Mouse (Mus musculus) brain, adult 2 months (tissue): ENCODE measurements around the gene Ptk7.

Experiments
- DNase-seq: peaks from one replicate; pipeline ENCODE4 v3.0.0; 2011; ENCODE audit warnings: low read depth, low spot score

Gene Ptk7

DNA sequence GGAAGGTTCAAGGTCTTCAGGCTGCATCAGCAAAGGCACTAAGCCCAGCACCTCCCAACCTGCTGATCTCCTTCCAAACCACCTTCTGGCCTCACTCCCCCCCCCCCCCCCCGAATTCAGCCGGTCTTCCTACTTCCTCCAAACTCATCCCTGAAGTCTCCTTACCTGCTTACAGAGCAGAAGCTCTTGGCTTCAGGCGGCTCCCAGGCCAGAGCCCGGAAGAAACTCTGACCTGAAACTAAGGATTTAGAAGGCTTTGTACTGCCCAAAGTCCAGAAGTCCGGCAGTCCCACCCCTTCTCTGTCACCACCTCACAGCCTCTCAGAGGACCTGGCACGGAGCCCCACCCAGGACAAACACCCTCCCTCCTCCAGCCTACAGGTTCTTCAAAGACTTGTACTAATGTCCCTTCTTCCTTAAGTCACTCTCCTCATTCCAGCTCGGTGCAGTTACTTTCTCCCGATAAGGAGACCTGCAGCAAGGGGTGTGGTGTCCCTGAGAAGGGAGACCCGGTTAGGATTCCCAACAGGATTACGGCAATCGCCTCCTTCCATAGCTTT lies 15.7 kb upstream of the Ptk7 start:
- DNase-seq = peak; percentile 37

DNA sequence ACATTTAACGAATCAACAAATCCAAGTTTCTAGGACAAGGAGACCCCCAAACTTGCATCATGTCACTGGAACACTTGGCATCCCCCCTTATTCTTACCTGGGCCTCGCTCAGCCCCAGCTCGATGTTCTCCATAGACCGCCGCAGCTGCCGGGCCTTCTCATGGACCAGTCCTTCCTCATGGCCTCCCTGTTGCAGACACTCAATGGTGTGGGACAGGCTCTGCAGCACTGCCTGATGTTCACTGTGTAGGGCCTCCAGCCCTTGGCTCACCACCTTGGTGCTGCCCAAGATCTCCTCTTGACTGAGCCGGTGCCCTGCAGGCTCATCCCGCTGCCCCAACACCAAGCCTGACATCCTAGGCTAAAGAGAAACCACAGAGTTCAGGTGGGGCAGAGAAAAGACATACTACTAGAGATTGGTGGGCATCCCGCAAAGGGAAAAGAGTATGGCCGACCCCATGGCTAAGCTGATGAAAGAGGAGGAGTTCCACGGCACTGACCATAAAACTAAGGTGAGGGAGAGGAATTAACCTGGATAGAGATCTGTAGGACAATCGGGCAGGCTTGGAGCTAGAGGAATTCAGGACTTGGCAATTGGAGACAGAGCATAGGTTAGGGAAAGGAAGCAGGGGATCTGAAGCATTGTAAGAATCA lies 15.0 kb upstream of the Ptk7 start:
- DNase-seq = no peak

DNA sequence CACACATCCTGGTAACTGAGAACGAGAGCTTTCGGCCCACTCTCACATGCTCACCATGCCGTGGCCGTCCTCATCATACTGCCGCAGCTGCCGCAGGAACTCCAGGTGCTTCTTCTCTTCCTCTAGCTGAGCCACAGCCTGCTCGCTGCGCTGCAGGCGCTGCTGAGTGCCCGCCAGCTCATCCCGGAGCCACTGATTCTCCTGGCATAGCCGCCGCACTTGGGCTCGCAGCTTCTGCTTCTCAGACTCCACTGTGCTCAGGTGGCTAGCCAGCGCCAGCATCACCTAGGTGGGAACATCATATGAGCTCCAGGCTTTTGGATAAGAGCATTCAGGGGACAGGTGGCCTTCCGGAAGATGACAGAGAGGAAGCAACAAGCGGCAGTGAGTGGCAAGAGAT lies 12.8 kb upstream of the Ptk7 start:
- DNase-seq = peak; percentile 28

DNA sequence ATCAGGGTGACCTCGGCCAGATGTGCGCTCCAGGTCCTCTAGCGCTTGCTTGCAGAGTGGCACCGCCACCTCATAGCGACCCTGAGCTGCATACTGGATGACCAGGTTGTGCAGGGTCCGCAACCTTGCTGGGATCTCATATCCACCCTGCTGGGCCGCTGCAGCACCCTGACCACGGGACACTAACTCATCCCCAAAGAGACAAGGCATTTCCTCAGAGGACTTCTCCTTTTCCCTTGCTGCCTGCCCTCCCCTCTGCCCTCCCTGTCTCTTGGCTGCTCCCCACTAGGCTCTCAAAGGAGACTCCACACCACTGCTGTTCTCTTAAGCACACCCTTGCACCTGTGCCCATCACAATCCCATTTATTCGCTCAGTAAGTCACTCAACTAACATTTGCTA lies 10.6 kb upstream of the Ptk7 start:
- DNase-seq = no peak

DNA sequence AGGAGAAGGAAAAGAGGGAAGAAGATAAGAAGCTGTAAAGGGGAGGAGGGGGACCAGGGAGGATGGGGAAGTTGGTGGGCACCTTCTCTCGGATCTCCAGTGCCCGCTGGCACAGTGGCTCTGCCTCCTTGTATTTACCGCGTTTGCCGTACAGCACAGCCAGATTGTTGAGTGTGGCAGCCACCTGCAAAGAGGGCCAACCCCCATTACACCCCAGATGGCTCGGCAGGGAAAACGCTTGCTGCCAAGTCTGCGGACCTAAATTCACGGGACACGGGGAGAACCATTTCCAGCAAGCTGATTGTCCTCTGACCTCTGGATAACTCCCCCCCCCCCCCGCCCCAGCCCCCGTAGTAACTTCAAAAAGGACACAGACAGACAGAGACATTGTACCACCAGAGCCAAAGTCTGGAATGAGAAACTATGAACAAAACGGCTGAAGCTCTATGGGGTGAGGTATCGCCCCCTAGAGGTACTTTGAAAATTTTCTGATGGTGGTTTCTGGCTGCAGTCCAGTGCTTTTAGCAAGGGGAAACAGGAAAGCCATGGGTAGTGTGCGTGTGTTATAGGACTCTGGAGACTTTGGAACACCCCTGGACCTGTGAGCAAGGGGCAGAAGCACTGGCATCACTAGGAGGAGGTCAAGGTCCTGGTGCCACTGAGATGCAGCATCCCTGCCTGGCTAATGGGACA lies 7.7 kb upstream of the Ptk7 start:
- DNase-seq = peak; percentile 87

DNA sequence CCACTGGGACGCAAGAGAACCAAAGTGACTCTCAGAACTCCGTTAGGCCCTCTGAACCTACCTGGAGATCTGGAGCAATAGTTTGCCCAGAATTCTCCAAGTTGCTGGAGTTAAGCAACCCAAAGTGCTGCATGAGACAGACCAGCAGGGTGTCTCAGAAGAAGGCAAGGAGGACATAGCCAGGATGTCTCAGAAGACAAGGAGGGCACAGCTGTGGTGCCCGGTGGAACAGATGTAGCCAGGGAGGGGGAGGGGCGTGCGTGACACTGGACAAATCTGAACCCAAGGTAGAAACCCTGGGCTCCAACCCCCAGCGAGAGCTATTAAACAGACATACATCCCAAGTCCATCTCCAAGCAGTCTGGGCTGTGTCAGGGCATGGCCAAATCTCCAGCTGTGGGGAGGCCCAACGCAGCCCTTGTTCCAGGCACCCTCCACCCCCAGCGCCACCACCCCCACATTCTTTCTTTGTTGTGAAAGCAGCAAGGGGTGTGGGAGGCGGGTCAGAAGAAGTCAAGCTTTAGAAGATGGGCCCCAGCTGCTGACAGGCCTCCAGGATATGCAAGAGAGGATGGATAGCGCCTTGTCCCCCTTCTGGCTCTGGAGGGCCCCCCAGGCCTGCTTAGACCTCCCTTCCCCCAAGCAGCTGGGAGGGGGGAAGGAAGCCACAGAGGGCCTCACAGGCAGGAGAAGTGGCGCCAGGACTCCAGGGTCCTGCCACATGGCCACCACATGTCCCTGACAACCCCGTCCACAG lies 559 bp upstream of the Ptk7 start:
- DNase-seq = no peak

DNA sequence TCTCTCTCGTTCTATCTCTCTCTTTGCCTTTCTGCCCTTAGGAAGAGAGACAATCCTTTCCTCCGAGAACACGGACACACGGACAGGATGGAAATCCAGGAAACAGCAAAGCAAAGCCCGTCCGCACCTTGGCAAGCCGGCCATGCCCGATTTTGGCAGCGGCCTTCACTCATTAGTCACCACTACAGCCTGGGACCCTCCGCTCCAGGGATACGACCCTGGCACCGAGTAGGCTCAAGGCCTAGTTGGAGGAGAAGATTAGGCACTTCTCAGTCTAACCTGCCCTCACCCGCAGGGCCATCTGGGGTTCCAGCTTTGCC lies 873 bp downstream of the Ptk7 start:
- no peak for DNase-seq

DNA sequence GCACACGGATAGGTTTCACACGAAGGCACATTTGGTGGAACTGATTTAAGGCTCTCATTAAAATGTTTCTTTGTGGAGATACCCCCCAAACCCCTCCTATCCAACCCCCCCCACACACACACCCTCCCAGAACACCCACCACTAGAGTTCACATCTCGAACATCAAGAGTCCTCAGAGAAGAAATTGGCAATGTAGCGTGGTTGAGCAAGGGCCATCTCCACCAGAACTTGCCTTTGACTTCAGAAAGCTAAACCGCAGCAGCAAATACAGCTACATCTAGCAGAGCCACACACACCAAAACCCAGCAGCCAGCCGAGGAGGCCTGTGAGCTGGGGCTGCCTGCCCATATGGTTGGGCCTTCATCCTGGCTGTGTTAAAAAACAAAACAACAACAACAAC lies 1.9 kb downstream of the Ptk7 start:
- no peak for DNase-seq

DNA sequence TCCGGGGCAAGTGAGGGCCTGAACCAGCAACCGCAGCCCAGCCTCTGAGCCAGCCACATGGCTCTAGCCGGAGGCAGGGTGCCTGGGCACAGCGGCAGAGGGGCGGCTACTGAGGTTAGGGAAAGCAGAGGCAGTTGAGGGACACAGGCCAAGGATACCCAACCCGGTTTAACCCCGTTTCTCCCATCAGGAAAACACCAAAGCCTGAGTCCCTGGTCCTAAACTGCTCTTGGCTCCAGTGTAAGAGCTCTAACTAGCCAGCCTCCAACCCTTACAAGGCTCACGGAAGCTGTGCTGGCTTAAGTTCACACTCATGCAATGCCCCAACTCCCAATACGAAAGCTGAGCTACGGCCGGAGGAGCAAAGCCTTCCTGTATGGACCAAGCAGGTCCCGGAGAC lies 4.7 kb downstream of the Ptk7 start:
- no peak for DNase-seq

DNA sequence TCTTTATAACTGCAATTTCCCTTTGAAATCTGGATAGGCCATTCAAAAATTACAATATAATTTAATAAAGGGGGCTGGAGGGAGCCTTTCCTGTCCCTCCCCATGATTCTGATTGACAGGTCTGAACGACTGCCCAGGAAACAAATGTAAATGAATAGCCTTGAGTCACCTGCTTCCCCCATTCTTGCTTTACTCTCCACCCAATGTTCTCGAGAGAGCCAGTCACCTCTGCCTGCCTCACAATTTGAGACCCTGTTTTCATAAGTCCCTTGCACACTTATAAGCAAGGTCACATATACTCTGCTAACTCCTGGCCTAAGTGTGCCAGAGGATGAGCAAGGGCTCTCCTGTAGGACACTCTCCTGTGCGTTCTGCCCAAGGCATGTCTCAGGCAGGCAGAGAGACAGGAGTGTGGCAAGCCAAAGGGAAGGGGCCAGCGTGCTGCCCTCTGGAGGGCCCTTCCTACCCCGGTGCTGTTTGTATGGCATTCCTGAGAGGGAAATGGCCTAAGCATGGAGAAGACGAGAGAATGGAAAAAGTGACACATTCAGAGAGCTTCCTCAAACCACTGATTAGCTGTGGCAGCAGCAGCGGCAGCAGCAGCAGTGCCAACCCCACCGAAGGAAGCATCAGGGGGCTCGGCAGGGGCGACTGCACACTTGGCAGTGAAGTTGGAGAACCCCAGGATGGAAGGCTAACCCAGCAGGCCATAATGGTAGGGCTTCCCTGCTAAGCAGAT lies 5.3 kb downstream of the Ptk7 start:
- no peak for DNase-seq

DNA sequence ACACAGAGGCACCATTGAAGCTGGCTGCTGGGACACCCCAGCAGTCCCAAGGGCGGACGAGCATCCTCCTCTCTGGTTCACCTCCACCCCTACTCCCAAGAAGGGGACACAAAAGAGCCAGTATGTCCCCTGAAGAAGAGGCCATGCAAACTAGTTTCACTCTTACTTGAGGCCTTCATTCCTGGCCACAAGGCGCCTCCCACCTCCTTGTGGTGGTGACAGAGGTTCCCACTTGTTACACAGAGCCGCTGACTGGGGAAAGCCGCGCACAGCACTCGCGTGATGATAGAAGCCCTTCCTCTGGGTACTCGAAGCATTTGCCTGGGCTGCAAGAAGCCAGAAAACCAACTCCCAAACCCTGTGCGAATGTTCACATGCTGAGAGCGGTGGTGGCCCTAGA lies 7.0 kb downstream of the Ptk7 start:
- no peak for DNase-seq

DNA sequence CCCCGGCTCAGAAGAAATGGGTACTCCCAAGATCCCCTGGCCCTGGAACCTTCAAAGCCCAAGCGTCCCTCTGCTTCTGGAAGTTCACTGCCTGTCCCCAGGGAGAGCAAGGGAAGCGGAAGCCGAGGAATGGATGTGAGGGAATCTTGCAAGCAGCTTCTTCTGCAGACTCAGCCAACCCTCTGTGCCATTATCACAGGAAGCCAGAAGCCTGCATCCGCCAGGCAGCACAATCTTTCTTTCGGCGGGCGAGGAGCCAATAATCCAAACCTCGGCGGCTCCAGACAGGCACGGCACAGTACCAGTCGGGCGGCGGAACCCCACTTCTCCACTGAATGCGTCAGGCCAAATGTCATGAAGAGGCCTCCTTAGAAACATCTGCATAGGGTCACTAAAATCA lies 8.0 kb downstream of the Ptk7 start:
- peak; percentile 81 for DNase-seq

DNA sequence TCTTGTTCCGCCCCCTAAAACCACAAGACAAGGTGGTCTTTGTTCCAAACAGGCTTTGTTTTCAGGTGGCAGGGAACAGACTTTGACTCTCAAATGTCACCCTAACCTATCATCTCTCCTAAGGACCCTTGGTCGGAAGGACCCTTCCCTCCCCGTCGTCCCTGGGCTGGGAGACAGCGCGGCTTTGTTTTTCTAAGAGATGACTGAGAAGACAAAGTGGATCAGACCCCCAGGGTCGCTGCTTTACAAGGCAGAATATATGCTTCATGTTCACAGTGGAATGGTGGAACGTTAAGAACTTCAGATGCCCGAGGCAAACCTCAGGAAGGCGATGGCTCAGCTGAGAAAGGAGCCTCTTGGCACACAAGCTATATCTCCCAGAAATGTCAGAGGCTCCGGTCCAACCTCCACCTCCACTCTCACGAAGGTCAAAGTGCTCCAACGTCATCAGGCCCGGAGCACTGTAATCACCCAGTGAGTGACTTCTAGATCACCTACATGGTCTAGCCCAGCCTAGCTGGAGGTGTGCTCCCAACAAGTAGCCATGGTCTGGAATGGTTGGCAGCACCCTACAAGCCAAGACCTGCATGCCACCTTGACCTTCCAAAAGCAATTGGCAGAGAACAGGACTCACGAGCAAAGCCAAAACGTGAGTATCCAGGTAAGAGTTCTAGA lies 9.5 kb downstream of the Ptk7 start:
- DNase-seq = no peak

DNA sequence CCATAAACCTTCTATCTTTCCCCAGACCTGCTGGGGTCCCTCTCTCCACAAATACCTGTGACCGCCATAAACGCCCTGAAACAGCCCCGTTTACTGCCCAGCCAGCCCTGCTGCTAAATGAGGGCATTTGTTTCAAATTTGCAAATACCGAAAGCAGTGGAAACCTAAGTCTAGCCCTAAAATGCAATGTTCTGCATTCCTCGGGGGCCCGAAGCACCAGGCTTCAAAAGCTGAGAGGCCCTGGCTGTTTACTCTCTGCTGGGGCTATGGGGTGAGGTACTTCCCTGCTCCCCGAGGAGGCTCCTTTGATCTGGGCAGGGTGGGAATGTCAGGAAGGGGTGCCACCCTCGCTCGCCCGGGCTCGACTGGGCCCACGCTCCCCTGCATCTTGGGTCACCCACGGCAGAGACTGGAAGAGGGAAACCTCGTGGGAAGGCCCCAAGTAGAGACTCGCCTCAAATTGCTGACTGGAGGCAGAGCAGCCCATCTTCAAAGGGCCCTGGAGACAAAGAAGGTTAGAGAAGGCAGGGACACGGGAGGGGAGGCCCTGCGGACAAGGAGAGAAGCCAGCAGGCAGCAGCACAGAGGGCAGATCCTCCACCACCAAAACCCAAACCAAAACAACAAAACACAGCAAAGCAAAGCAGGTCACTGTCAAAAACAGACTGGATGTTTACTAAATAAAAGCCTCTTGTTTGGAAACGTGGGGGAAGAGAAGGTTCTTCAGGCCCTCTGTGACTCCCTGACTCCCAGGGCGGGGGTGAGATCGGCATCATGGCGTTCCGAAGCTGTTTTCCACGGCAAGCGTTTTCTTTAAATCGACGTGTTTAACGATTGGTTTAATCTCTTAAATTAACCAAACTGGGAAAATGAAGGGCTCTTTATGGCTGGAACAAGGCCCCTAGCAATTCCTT lies 10.3 kb downstream of the Ptk7 start:
- no peak for DNase-seq

DNA sequence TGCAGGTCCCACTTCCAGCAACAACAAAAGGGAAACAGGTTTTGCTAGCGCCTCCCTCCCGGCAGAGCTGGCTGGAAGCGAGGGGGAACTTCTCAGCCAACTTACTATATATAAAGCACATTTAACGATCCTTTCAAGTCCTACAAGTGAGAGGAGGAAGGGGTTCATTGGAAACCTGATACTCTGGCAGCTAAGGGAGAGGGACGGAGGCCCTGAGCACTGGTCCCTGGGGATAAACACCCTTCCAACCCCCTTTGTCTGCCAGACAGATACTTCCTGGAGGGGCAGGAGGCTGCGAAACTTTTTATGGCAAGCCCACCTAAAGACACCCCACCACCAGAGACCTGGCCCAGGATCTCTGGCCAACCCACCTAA lies 10.9 kb downstream of the Ptk7 start:
- DNase-seq = no peak

DNA sequence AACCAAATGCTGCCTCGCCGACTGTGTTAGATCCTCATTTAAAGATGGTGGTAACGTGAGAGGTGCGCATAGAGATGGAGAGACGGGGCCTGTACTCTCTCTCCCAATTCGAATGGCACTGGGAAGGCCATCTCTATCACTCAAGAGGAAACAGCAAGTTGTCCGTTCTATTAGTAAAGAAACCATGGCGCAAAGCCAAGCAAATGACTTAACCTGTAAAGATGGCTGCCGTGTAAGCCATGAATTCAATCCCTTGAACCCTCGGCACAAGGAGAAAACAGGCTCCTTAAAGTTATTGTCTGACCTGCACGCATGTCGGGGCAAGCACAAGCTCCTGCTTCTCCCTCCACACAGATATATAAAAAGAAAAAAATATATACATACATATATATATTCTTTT lies 11.5 kb downstream of the Ptk7 start:
- no peak for DNase-seq

DNA sequence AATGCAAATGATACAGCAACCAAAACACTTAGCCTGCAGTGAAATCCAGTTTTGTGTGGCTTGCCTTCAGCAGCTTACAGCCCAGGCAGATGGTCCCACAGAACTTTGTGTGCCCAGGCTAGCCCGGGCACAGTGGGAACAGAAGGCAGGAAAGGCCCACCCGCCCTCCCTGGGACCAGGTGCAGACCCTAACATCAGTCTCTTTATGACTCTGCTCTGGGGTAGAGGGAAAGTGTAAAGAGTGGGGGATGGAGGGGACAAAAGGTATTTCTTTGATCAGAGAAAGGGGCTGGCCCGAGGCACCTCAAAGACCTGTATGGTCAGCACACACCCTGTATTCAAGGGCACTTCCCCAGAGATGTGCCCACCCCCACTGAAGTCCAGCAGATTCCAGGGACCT lies 16.1 kb downstream of the Ptk7 start:
- no peak for DNase-seq

DNA sequence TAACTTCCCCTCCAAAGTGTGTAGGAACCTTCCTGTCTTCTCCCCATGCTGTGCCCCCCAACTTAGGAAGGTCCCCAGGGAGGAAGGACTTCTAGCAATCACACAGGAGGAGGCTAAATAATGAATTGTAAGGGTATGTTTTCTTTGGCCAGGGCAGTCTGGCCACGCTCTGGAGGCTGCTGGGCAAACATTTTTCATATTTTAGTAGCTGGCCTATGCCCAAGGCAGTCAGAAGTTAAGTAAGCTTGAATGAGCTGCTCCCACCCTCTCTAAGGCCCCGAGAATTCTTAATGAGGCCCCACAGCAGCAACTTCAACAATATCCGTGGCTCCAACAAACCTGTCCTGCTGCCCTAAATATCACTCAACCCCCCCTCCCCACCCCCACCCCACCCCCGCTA lies 16.5 kb downstream of the Ptk7 start:
- no peak for DNase-seq

DNA sequence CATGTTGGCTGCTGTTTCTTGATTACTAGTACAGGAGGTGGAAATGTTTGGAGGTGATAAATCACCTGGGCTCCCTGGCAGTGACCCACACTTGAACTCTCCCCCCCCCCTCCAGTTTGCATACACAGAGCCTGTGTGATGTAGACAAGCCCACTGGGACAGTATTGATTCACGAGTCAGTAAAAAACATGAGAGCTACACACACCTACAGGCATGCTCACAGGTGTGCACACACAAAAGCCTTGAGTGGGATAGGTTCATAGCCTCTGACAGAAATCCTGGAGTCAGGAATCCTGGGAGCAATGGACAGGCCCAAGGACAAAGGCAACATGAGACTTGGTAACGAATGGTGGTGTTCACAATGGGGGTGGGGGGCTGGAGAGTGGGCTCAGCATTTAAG lies 17.1 kb downstream of the Ptk7 start:
- no peak for DNase-seq

DNA sequence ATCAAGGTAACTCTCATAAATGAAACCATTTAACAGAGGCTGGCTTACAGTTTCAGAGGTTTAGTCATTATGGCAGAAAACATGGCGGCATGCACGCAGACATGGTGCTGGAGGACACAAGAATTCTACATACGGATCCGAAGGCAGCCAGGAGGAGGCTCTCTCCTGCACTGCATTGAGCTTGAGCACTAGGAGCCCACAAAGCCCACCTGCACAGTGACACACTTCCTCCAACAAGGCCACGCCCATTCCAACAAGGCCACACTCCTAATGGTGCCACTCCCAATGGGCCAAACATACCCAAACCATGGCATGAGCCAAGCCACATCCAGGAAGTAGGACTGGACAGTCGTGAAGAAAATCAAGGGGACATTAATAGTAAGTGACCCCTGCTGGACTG lies 18.0 kb downstream of the Ptk7 start:
- no peak for DNase-seq
